Mouse (Mus musculus) spleen, adult 2 months (tissue): ENCODE measurements at regions not wholly inside any gene's neighbourhood (a gene's known extent, or its start where the extent isn't known, plus 50 kb on each side); places are given as distances from the start of the nearest gene placed in this dataset.

Experiments used
- CTCF ChIP-seq: fragments of 200-500 bp; IDR thresholded peaks from 2 replicates; pipeline ENCODE4 v1.5.1; 2011; ENCODE audit warnings: mild to moderate bottlenecking, inconsistent platforms; ENCODE audit not compliant: insufficient read depth, insufficient read length, insufficient replicate concordance; ENCODE audit errors: extremely low read depth
- POLR2A ChIP-seq: fragments of 200-500 bp; IDR thresholded peaks from 2 replicates; pipeline ENCODE4 v1.6.1; 2011; ENCODE audit warnings: low read depth, low read length, inconsistent platforms

- TF ChIP-seq POLR2A (no peak), CTCF (no peak)
These were observed 58.8 kb upstream of the Gm21915 start for GRCm38 (mm10) chr9:40611626-40612025.
